Mouse (Mus musculus): ENCODE results near the gene Rnf4. TPM values are rescaled to one million over a fixed set of nuclear protein-coding genes. Genes with fewer than 3 reads are reported as not detected.

Rnf4 gene
- polyA plus RNA-seq, 1 experiment from 2014 or later, result 165 TPM

GRCm38 (mm10) chr5:34381700-34382099 lies 45.6 kb downstream of the Rnf4 start:
- 96% methylated on average over 2 of the region's 2 CpGs for WGBS

GRCm38 (mm10) chr5:34385616-34386015 lies 49.5 kb downstream of the Rnf4 start:
- Histone ChIP-seq H3K36me3 (ENCODE audit: control insufficient read depth, insufficient read depth, low read length) (no peaks in the 10 kb centered on the region), H3K9ac (ENCODE audit: low read length) (no peak overlapping the region), H3K4me2 (ENCODE audit: low read length) (no peak overlapping the region), H3K27me3 (replicated peaks; ENCODE audit: control insufficient read depth, insufficient read depth, low read length) (no peaks in the 10 kb centered on the region), H3K4me1 (ENCODE audit: control insufficient read depth, insufficient read depth, low read length) (no peaks in the 10 kb centered on the region), H3K27ac (ENCODE audit: low read depth, low read length) (no peak overlapping the region), H3K4me3 (ENCODE audit: low read depth, low read length) (no peak overlapping the region), H3K9me3 (replicated peaks; ENCODE audit: control insufficient read depth, low read length) (peaks cover 3% of the 10 kb centered on the region; the same call in 1 of the 2 replicates)
- WGBS, result 96% methylated on average over 5 of the region's 5 CpGs
- ATAC-seq, result no peak
- DNase-seq (ENCODE audit: low spot score), result no peak

More at GRCm38 (mm10) chr5:34381700-34382099, 45.6 kb downstream of the Rnf4 start:
- Histone ChIP-seq H3K27me3 (replicated peaks; ENCODE audit: control insufficient read depth, insufficient read depth, low read length) (no peaks in the 10 kb centered on the region), H3K4me1 (ENCODE audit: control insufficient read depth, insufficient read depth, low read length) (no peaks in the 10 kb centered on the region), H3K4me2 (ENCODE audit: low read length) (no peak overlapping the region), H3K27ac (ENCODE audit: low read depth, low read length) (no peak overlapping the region), H3K9me3 (replicated peaks; ENCODE audit: control insufficient read depth, low read length) (peaks cover 3% of the 10 kb centered on the region; the same call in 1 of the 2 replicates), H3K4me3 (ENCODE audit: low read depth, low read length) (no peak overlapping the region), H3K36me3 (ENCODE audit: control insufficient read depth, insufficient read depth, low read length) (no peaks in the 10 kb centered on the region), H3K9ac (ENCODE audit: low read length) (no peak overlapping the region)
- DNase-seq (ENCODE audit: low spot score) (no peak), ATAC-seq (no peak)

- H3K27ac ChIP-seq (ENCODE audit: low read depth, low read length), result no peak overlapping the region
- no peak for ATAC-seq
- H3K4me3 ChIP-seq (ENCODE audit: low read depth, low read length), result no peak overlapping the region
- WGBS, result 100% methylated on average over 2 of the region's 2 CpGs
- no peak overlapping the region for H3K4me2 ChIP-seq (ENCODE audit: low read length)
- peaks cover 3% of the 10 kb centered on the region; the same call in 1 of the 2 replicates for H3K9me3 ChIP-seq (replicated peaks; ENCODE audit: control insufficient read depth, low read length)
- DNase-seq (ENCODE audit: low spot score), result no peak
- no peaks in the 10 kb centered on the region for H3K36me3 ChIP-seq (ENCODE audit: control insufficient read depth, insufficient read depth, low read length)
- H3K4me1 ChIP-seq (ENCODE audit: control insufficient read depth, insufficient read depth, low read length), result no peaks in the 10 kb centered on the region
- no peak overlapping the region for H3K9ac ChIP-seq (ENCODE audit: low read length)
- H3K27me3 ChIP-seq (replicated peaks; ENCODE audit: control insufficient read depth, insufficient read depth, low read length), result no peaks in the 10 kb centered on the region
These were observed 50.7 kb downstream of the Rnf4 start for GRCm38 (mm10) chr5:34386744-34387143.

- Histone ChIP-seq H3K9ac (ENCODE audit: low read length) (no peak overlapping the region), H3K4me3 (ENCODE audit: low read depth, low read length) (no peak overlapping the region), H3K27me3 (replicated peaks; ENCODE audit: control insufficient read depth, insufficient read depth, low read length) (no peaks in the 10 kb centered on the region), H3K36me3 (ENCODE audit: control insufficient read depth, insufficient read depth, low read length) (no peaks in the 10 kb centered on the region), H3K4me1 (ENCODE audit: control insufficient read depth, insufficient read depth, low read length) (0 out of 2 replicates have a peak, but pooled peaks cover 7% of the 10 kb centered on the region), H3K4me2 (ENCODE audit: low read length) (no peak overlapping the region), H3K9me3 (replicated peaks; ENCODE audit: control insufficient read depth, low read length) (no peaks in the 10 kb centered on the region), H3K27ac (ENCODE audit: low read depth, low read length) (no peak overlapping the region)
- 96% methylated on average over 8 of the region's 8 CpGs for WGBS
- DNase-seq (ENCODE audit: low spot score) (no peak), ATAC-seq (no peak)
These were observed 57.2 kb downstream of the Rnf4 start for GRCm38 (mm10) chr5:34393251-34393650.

- Histone ChIP-seq H3K4me3 (ENCODE audit: low read depth, low read length) (no peak overlapping the region), H3K36me3 (ENCODE audit: control insufficient read depth, insufficient read depth, low read length) (no peaks in the 10 kb centered on the region), H3K4me2 (ENCODE audit: low read length) (no peak overlapping the region), H3K9me3 (replicated peaks; ENCODE audit: control insufficient read depth, low read length) (no peaks in the 10 kb centered on the region), H3K9ac (ENCODE audit: low read length) (no peak overlapping the region), H3K4me1 (ENCODE audit: control insufficient read depth, insufficient read depth, low read length) (0 out of 2 replicates have a peak, but pooled peaks cover 7% of the 10 kb centered on the region), H3K27me3 (replicated peaks; ENCODE audit: control insufficient read depth, insufficient read depth, low read length) (no peaks in the 10 kb centered on the region), H3K27ac (ENCODE audit: low read depth, low read length) (no peak overlapping the region)
- 90% methylated on average over 1 of the region's 1 CpGs for WGBS
- DNase-seq (ENCODE audit: low spot score) (no peak), ATAC-seq (no peak)
These were observed 59.3 kb downstream of the Rnf4 start for GRCm38 (mm10) chr5:34395347-34395746.

- H3K9ac ChIP-seq (ENCODE audit: low read length), result no peak overlapping the region
- no peaks in the 10 kb centered on the region for H3K9me3 ChIP-seq (replicated peaks; ENCODE audit: control insufficient read depth, low read length)
- no peak for ATAC-seq
- WGBS, result 89% methylated on average over 2 of the region's 2 CpGs
- H3K4me1 ChIP-seq (ENCODE audit: control insufficient read depth, insufficient read depth, low read length), result 0 out of 2 replicates have a peak, but pooled peaks cover 7% of the 10 kb centered on the region
- H3K27me3 ChIP-seq (replicated peaks; ENCODE audit: control insufficient read depth, insufficient read depth, low read length), result no peaks in the 10 kb centered on the region
- H3K4me2 ChIP-seq (ENCODE audit: low read length), result no peak overlapping the region
- no peaks in the 10 kb centered on the region for H3K36me3 ChIP-seq (ENCODE audit: control insufficient read depth, insufficient read depth, low read length)
- no peak overlapping the region for H3K27ac ChIP-seq (ENCODE audit: low read depth, low read length)
- no peak overlapping the region for H3K4me3 ChIP-seq (ENCODE audit: low read depth, low read length)
- DNase-seq (ENCODE audit: low spot score), result no peak
These were observed 59.9 kb downstream of the Rnf4 start for GRCm38 (mm10) chr5:34395850-34396540.

- no peak overlapping the region for H3K9ac ChIP-seq (ENCODE audit: low read length)
- no peak overlapping the region for H3K4me2 ChIP-seq (ENCODE audit: low read length)
- ATAC-seq (no peak), DNase-seq (ENCODE audit: low spot score) (peak; percentile 14)
- 92% methylated on average over 2 of the region's 2 CpGs for WGBS
- H3K27me3 ChIP-seq (replicated peaks; ENCODE audit: control insufficient read depth, insufficient read depth, low read length), result no peaks in the 10 kb centered on the region
- H3K9me3 ChIP-seq (replicated peaks; ENCODE audit: control insufficient read depth, low read length), result no peaks in the 10 kb centered on the region
- no peak overlapping the region for H3K4me3 ChIP-seq (ENCODE audit: low read depth, low read length)
- H3K4me1 ChIP-seq (ENCODE audit: control insufficient read depth, insufficient read depth, low read length), result 0 out of 2 replicates have a peak, but pooled peaks cover 7% of the 10 kb centered on the region
- no peaks in the 10 kb centered on the region for H3K36me3 ChIP-seq (ENCODE audit: control insufficient read depth, insufficient read depth, low read length)
- no peak overlapping the region for H3K27ac ChIP-seq (ENCODE audit: low read depth, low read length)
These were observed 61.8 kb downstream of the Rnf4 start for GRCm38 (mm10) chr5:34397866-34398265.

GRCm38 (mm10) chr5:34398326-34398725 lies 62.2 kb downstream of the Rnf4 start:
- H3K36me3 ChIP-seq (ENCODE audit: control insufficient read depth, insufficient read depth, low read length), result no peaks in the 10 kb centered on the region
- H3K4me3 ChIP-seq (ENCODE audit: low read depth, low read length), result no peak overlapping the region
- no peak for DNase-seq (ENCODE audit: low spot score)
- H3K9ac ChIP-seq (ENCODE audit: low read length), result no peak overlapping the region
- no peaks in the 10 kb centered on the region for H3K9me3 ChIP-seq (replicated peaks; ENCODE audit: control insufficient read depth, low read length)
- H3K4me2 ChIP-seq (ENCODE audit: low read length), result no peak overlapping the region
- H3K4me1 ChIP-seq (ENCODE audit: control insufficient read depth, insufficient read depth, low read length), result 0 out of 2 replicates have a peak, but pooled peaks cover 7% of the 10 kb centered on the region
- no peaks in the 10 kb centered on the region for H3K27me3 ChIP-seq (replicated peaks; ENCODE audit: control insufficient read depth, insufficient read depth, low read length)
- WGBS, result 85% methylated on average over 1 of the region's 1 CpGs
- no peak for ATAC-seq
- H3K27ac ChIP-seq (ENCODE audit: low read depth, low read length), result no peak overlapping the region

Data from forebrain, embryonic 14.5 days (tissue).